23 mouse cellular contexts compared by ENCODE assay signal in genomic region chr17:47343121-47343520, GRCm38 (mm10). TPM values are rescaled to one million over a fixed set of nuclear protein-coding genes. Genes with fewer than 3 reads are reported as not detected.
"Had no signal": no experiment of that assay in that cellular context is flagged by ENCODE, and none has a peak within 500 bp of the region (broad histone marks: within the 10 kb centered on the region; RNA-seq: fewer than 3 reads in every experiment).

No protein-coding gene starts in this region.

- H3K4me1 ChIP-seq: kidney, embryonic 15.5 days; midbrain, embryonic 12.5 days; midbrain, embryonic 15.5 days; neural tube, embryonic 12.5 days; neural tube, embryonic 15.5 days had no signal

- H3K27ac ChIP-seq: kidney, embryonic 15.5 days; left cerebral cortex, adult 2 months; midbrain, embryonic 12.5 days; midbrain, embryonic 15.5 days; neural tube, embryonic 12.5 days; neural tube, embryonic 15.5 days; stomach, postnatal 0 days had no signal

- H3K27me3 ChIP-seq: kidney, embryonic 15.5 days; midbrain, embryonic 12.5 days; midbrain, embryonic 15.5 days; neural tube, embryonic 12.5 days; neural tube, embryonic 15.5 days had no signal

- DNase-seq: kidney, adult 8-10 months; kidney, postnatal 14 days; kidney, postnatal 4 days; layer of hippocampus, postnatal 36 days; lung, embryonic 14.5 days; lung, postnatal 10 days; lung, postnatal 4 days; right cerebral cortex, adult 18-20 months; right cerebral cortex, postnatal 14 days; right cerebral cortex, postnatal 4 days; thymus, adult 2 months; thymus, postnatal 14 days; thymus, postnatal 4 days had no signal

- H3K9me3 ChIP-seq: neural tube, embryonic 15.5 days had no signal

- H3K9ac ChIP-seq: kidney, embryonic 15.5 days; lung, embryonic 14.5 days; midbrain, embryonic 12.5 days; midbrain, embryonic 15.5 days; neural tube, embryonic 12.5 days; neural tube, embryonic 15.5 days had no signal

- H3K4me2 ChIP-seq: kidney, embryonic 15.5 days; liver, embryonic 11.5 days; lung, embryonic 14.5 days; midbrain, embryonic 12.5 days; midbrain, embryonic 15.5 days; neural tube, embryonic 12.5 days; neural tube, embryonic 15.5 days had no signal

- ATAC-seq: intestine, postnatal 0 days; midbrain, embryonic 15.5 days had no signal

- H3K4me3 ChIP-seq: kidney, embryonic 15.5 days; left cerebral cortex, adult 2 months; midbrain, embryonic 12.5 days; midbrain, embryonic 15.5 days; neural tube, embryonic 12.5 days; neural tube, embryonic 15.5 days had no signal

RNA-seq across cellular contexts. Expression of gene Guca1a, which starts 57.3 kb away (rescaled TPM):
- total RNA-seq: layer of hippocampus, postnatal 36 days; left cerebral cortex, adult 2 months; left cerebral cortex, postnatal 10 days had no signal
